Mouse (Mus musculus) bone marrow, adult 2 months (tissue): ENCODE results near the gene Ttc30b.

Source experiments
- CTCF ChIP-seq: fragments of 200-500 bp; IDR thresholded peaks from 2 replicates; pipeline ENCODE4 v1.5.1; 2011; ENCODE audit warnings: low read length, control low read depth; ENCODE audit not compliant: control insufficient read depth, insufficient read depth
- POLR2A ChIP-seq: fragments of 200-500 bp; IDR thresholded peaks from 2 replicates; pipeline ENCODE4 v1.6.1; 2011; ENCODE audit warnings: low read depth, mild to moderate bottlenecking, control low read depth, low read length, borderline replicate concordance; ENCODE audit not compliant: control insufficient read depth

GRCm38 (mm10) chr2:75983091-75983490 is 44.7 kb upstream of the Ttc30b start:
- TF ChIP-seq CTCF (no peak), POLR2A (no peak)
